Mouse (Mus musculus) heart, postnatal 0 days (tissue): Measurements from ENCODE around the gene Ptprm.

Source experiments
- CTCF ChIP-seq: IDR thresholded peaks from 2 replicates; pipeline ENCODE4 v1.5.1; 2016; ENCODE audit warnings: antibody characterized with exemption, control low read depth, low read depth
- EP300 ChIP-seq: IDR thresholded peaks from 2 replicates; pipeline ENCODE4 v1.6.1; 2016; ENCODE audit warnings: antibody characterized with exemption, low read depth

- TF ChIP-seq CTCF = no peak
- TF ChIP-seq EP300 = no peak
Observed at GRCm38 (mm10) chr17:66944498-66944897, 409.8 kb downstream of the Ptprm start.
